Mouse (Mus musculus): Measurements from ENCODE around the gene Mpzl2. TPM values are rescaled to one million over a fixed set of nuclear protein-coding genes. Genes with fewer than 3 reads are reported as not detected.

Mpzl2 gene
- polyA plus RNA-seq, 1 experiment from 2014 or later, result 0.92 TPM

GRCm38 (mm10) chr9:45055082-45055713, 15.6 kb downstream of the Mpzl2 start, which contains the start of gene Mpzl3:
Mpzl3 (plus strand) TSS chr9:45055186.
- peak within 1 kb of the TSS; percentile 85 for H3K27ac ChIP-seq (ENCODE audit: poor library complexity, severe bottlenecking)
- H3K27me3 ChIP-seq (replicated peaks), result peaks cover 59% of the 10 kb centered on the region
- no peaks in the 10 kb centered on the region for H3K36me3 ChIP-seq
- WGBS, result under 1% methylated on average over 33 of the region's 33 CpGs
- H3K4me2 ChIP-seq, result peak within 1 kb of the TSS; percentile 80
- H3K4me1 ChIP-seq (replicated peaks), result no peaks in the 10 kb centered on the region
- H3K9me3 ChIP-seq (replicated peaks), result no peaks in the 10 kb centered on the region
- H3K9ac ChIP-seq, result peak within 1 kb of the TSS; percentile 43; the same call in 1 of the 2 replicates
- ATAC-seq (ENCODE audit: insufficient number of reproducible peaks, low FRiP score), result peak; percentile 80
- peak within 1 kb of the TSS; percentile 74 for H3K4me3 ChIP-seq

GRCm38 (mm10) chr9:45058304-45058940, 18.8 kb downstream of the Mpzl2 start:
- Histone ChIP-seq H3K9ac (no peak overlapping the region), H3K4me3 (no peak overlapping the region), H3K27me3 (replicated peaks) (peaks cover 47% of the 10 kb centered on the region), H3K4me1 (replicated peaks) (no peaks in the 10 kb centered on the region), H3K4me2 (no peak overlapping the region), H3K9me3 (replicated peaks) (no peaks in the 10 kb centered on the region), H3K36me3 (no peaks in the 10 kb centered on the region), H3K27ac (ENCODE audit: poor library complexity, severe bottlenecking) (no peak overlapping the region)
- ATAC-seq (ENCODE audit: insufficient number of reproducible peaks, low FRiP score), result no peak
- 48% methylated on average over 5 of the region's 5 CpGs for WGBS

- Histone ChIP-seq H3K4me2 (no peak overlapping the region), H3K9me3 (replicated peaks) (no peaks in the 10 kb centered on the region), H3K4me1 (replicated peaks) (no peaks in the 10 kb centered on the region), H3K4me3 (no peak overlapping the region), H3K27me3 (replicated peaks) (peaks cover 42% of the 10 kb centered on the region), H3K9ac (no peak overlapping the region), H3K27ac (ENCODE audit: poor library complexity, severe bottlenecking) (no peak overlapping the region), H3K36me3 (no peaks in the 10 kb centered on the region)
- 39% methylated on average over 7 of the region's 7 CpGs for WGBS
- ATAC-seq (ENCODE audit: insufficient number of reproducible peaks, low FRiP score), result no peak
Measured at GRCm38 (mm10) chr9:45060151-45060550, 20.6 kb downstream of the Mpzl2 start.

GRCm38 (mm10) chr9:45062677-45063076, 23.1 kb downstream of the Mpzl2 start:
- H3K36me3 ChIP-seq, result no peaks in the 10 kb centered on the region
- no peak overlapping the region for H3K9ac ChIP-seq
- H3K4me3 ChIP-seq, result no peak overlapping the region
- H3K4me2 ChIP-seq, result no peak overlapping the region
- peaks cover 30% of the 10 kb centered on the region for H3K27me3 ChIP-seq (replicated peaks)
- H3K4me1 ChIP-seq (replicated peaks), result no peaks in the 10 kb centered on the region
- no peak for ATAC-seq (ENCODE audit: insufficient number of reproducible peaks, low FRiP score)
- WGBS, result 55% methylated on average over 3 of the region's 3 CpGs
- no peak overlapping the region for H3K27ac ChIP-seq (ENCODE audit: poor library complexity, severe bottlenecking)
- no peaks in the 10 kb centered on the region for H3K9me3 ChIP-seq (replicated peaks)

GRCm38 (mm10) chr9:45064421-45064820, 24.8 kb downstream of the Mpzl2 start:
- H3K9ac ChIP-seq, result no peak overlapping the region
- no peak overlapping the region for H3K4me3 ChIP-seq
- H3K27ac ChIP-seq (ENCODE audit: poor library complexity, severe bottlenecking), result no peak overlapping the region
- WGBS, result 74% methylated on average over 6 of the region's 6 CpGs
- no peaks in the 10 kb centered on the region for H3K9me3 ChIP-seq (replicated peaks)
- H3K4me2 ChIP-seq, result no peak overlapping the region
- no peaks in the 10 kb centered on the region for H3K4me1 ChIP-seq (replicated peaks)
- no peaks in the 10 kb centered on the region for H3K36me3 ChIP-seq
- peaks cover 13% of the 10 kb centered on the region for H3K27me3 ChIP-seq (replicated peaks)
- ATAC-seq (ENCODE audit: insufficient number of reproducible peaks, low FRiP score), result no peak

GRCm38 (mm10) chr9:45066735-45067134, 27.1 kb downstream of the Mpzl2 start:
- Histone ChIP-seq H3K27me3 (replicated peaks) (peaks cover 4% of the 10 kb centered on the region; the same call in 1 of the 2 replicates), H3K4me3 (no peak overlapping the region), H3K4me1 (replicated peaks) (no peaks in the 10 kb centered on the region), H3K27ac (ENCODE audit: poor library complexity, severe bottlenecking) (no peak overlapping the region), H3K4me2 (no peak overlapping the region), H3K9me3 (replicated peaks) (no peaks in the 10 kb centered on the region), H3K9ac (no peak overlapping the region), H3K36me3 (no peaks in the 10 kb centered on the region)
- ATAC-seq (ENCODE audit: insufficient number of reproducible peaks, low FRiP score), result no peak
- WGBS, result 75% methylated on average over 4 of the region's 4 CpGs

GRCm38 (mm10) chr9:45071800-45072199, 32.2 kb downstream of the Mpzl2 start:
- Histone ChIP-seq H3K4me2 (no peak overlapping the region), H3K4me1 (replicated peaks) (no peaks in the 10 kb centered on the region), H3K9ac (no peak overlapping the region), H3K27ac (ENCODE audit: poor library complexity, severe bottlenecking) (no peak overlapping the region), H3K27me3 (replicated peaks) (no peaks in the 10 kb centered on the region), H3K36me3 (no peaks in the 10 kb centered on the region), H3K4me3 (no peak overlapping the region), H3K9me3 (replicated peaks) (no peaks in the 10 kb centered on the region)
- ATAC-seq (ENCODE audit: insufficient number of reproducible peaks, low FRiP score), result no peak
- 39% methylated on average over 3 of the region's 3 CpGs for WGBS

- H3K4me2 ChIP-seq, result no peak overlapping the region
- WGBS, result 56% methylated on average over 3 of the region's 3 CpGs
- no peak for ATAC-seq (ENCODE audit: insufficient number of reproducible peaks, low FRiP score)
- H3K36me3 ChIP-seq, result no peaks in the 10 kb centered on the region
- no peak overlapping the region for H3K27ac ChIP-seq (ENCODE audit: poor library complexity, severe bottlenecking)
- H3K4me3 ChIP-seq, result no peak overlapping the region
- peaks cover 18% of the 10 kb centered on the region; the same call in 1 of the 2 replicates for H3K27me3 ChIP-seq (replicated peaks)
- no peak overlapping the region for H3K9ac ChIP-seq
- H3K4me1 ChIP-seq (replicated peaks), result no peaks in the 10 kb centered on the region
- no peaks in the 10 kb centered on the region for H3K9me3 ChIP-seq (replicated peaks)
Measured at GRCm38 (mm10) chr9:45077859-45078258, 38.3 kb downstream of the Mpzl2 start.

- H3K27ac ChIP-seq (ENCODE audit: poor library complexity, severe bottlenecking), result no peak within 1 kb of the TSS
- ATAC-seq (ENCODE audit: insufficient number of reproducible peaks, low FRiP score), result no peak
- WGBS, result 77% methylated on average over 5 of the region's 5 CpGs
Measured at GRCm38 (mm10) chr9:45079011-45079410, 39.4 kb downstream of the Mpzl2 start, which contains the start of gene Jaml. Jaml (plus strand) TSS chr9:45079183.

GRCm38 (mm10) chr9:45083132-45083531, 43.5 kb downstream of the Mpzl2 start:
- H3K36me3 ChIP-seq, result no peaks in the 10 kb centered on the region
- no peak overlapping the region for H3K27ac ChIP-seq (ENCODE audit: poor library complexity, severe bottlenecking)
- H3K4me2 ChIP-seq, result no peak overlapping the region
- WGBS, result 83% methylated on average over 3 of the region's 3 CpGs
- no peak for ATAC-seq (ENCODE audit: insufficient number of reproducible peaks, low FRiP score)
- no peak overlapping the region for H3K4me3 ChIP-seq
- no peak overlapping the region for H3K9ac ChIP-seq
- no peaks in the 10 kb centered on the region for H3K4me1 ChIP-seq (replicated peaks)
- H3K27me3 ChIP-seq (replicated peaks), result peaks cover 21% of the 10 kb centered on the region; the same call in 1 of the 2 replicates
- H3K9me3 ChIP-seq (replicated peaks), result no peaks in the 10 kb centered on the region

More at GRCm38 (mm10) chr9:45079011-45079410, 39.4 kb downstream of the Mpzl2 start, which contains the start of gene Jaml:
- Histone ChIP-seq H3K4me1 (replicated peaks) (no peaks in the 10 kb centered on the region), H3K36me3 (no peaks in the 10 kb centered on the region), H3K9ac (no peak within 1 kb of the TSS), H3K4me3 (no peak within 1 kb of the TSS), H3K4me2 (no peak within 1 kb of the TSS), H3K27me3 (replicated peaks) (peaks cover 18% of the 10 kb centered on the region; the same call in 1 of the 2 replicates), H3K9me3 (replicated peaks) (no peaks in the 10 kb centered on the region)

- Histone ChIP-seq H3K4me1 (replicated peaks) (no peaks in the 10 kb centered on the region), H3K27ac (ENCODE audit: poor library complexity, severe bottlenecking) (no peak overlapping the region), H3K9ac (no peak overlapping the region), H3K4me3 (no peak overlapping the region), H3K9me3 (replicated peaks) (no peaks in the 10 kb centered on the region), H3K4me2 (no peak overlapping the region), H3K27me3 (replicated peaks) (peaks cover 13% of the 10 kb centered on the region; the same call in 1 of the 2 replicates), H3K36me3 (no peaks in the 10 kb centered on the region)
- ATAC-seq (ENCODE audit: insufficient number of reproducible peaks, low FRiP score), result no peak
- WGBS, result 57% methylated on average over 5 of the region's 5 CpGs
Measured at GRCm38 (mm10) chr9:45084556-45084955, 45.0 kb downstream of the Mpzl2 start.

All from heart, embryonic 12.5 days (tissue).